Mouse (Mus musculus): ENCODE results near the gene Slc24a3. TPM values are rescaled to one million over a fixed set of nuclear protein-coding genes. Genes with fewer than 3 reads are reported as not detected.

The Slc24a3 gene
- polyA plus RNA-seq, 1 experiment from 2014 or later, result 2.8 TPM

DNA sequence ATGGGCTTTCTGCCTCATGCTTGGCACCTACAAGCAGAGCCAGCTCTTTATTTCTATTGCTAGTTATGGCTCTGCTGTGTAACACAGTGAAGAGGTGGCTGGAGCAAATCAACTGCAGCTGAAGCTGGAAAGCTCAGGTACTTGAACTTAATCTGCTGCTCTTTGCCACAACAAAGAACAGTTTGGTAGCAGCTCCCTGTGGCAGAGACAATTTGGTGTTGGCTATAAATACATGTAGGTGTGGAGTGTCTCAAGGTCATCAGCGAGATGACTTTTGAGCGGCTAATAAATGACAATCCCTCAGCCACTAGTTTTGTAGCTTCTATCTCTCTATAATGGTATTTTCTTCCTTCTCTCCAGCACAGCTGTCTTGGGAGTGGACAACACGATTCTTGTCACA lies 217.7 kb downstream of the Slc24a3 start:
- no peaks in the 10 kb centered on the region for H3K27me3 ChIP-seq
- ATAC-seq (ENCODE audit: low FRiP score, low read depth), result no peak

DNA sequence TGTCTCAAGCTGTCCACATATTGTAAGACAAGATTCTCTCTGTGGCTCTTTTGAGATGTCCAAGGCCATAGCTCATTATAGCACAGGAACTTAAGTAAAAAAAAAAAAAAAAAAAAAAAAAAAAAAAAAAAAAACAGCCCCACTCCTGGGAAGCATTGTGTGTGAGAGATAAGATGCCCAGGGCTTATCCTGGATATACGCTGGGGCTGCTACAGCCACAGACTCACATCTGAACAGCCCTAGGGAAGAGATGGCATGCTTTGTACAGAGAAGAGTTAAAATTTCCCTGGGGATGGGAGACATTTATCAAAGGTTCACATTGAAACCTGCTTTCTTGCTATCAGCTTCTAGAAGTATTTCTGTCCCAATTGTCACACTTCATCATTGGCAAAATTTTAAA lies 218.2 kb downstream of the Slc24a3 start:
- H3K36me3 ChIP-seq, result no peaks in the 10 kb centered on the region
- H3K27me3 ChIP-seq, result no peaks in the 10 kb centered on the region
- no peak overlapping the region for H3K4me2 ChIP-seq (replicated peaks)
- H3K9ac ChIP-seq, result no peak overlapping the region
- H3K4me1 ChIP-seq, result 0 out of 2 replicates have a peak, but pooled peaks cover 10% of the 10 kb centered on the region
- 83% methylated on average over 1 of the region's 1 CpGs for WGBS
- no peak overlapping the region for H3K4me3 ChIP-seq
- ATAC-seq (ENCODE audit: low FRiP score, low read depth), result no peak
- H3K27ac ChIP-seq, result no peak overlapping the region
- H3K9me3 ChIP-seq, result no peaks in the 10 kb centered on the region

More for the DNA sequence above, 217.7 kb downstream of the Slc24a3 start:
- 0 out of 2 replicates have a peak, but pooled peaks cover 10% of the 10 kb centered on the region for H3K4me1 ChIP-seq
- H3K9me3 ChIP-seq, result no peaks in the 10 kb centered on the region
- no peak overlapping the region for H3K27ac ChIP-seq
- H3K36me3 ChIP-seq, result no peaks in the 10 kb centered on the region
- H3K9ac ChIP-seq, result no peak overlapping the region
- H3K4me3 ChIP-seq, result no peak overlapping the region
- WGBS, result 82% methylated on average over 3 of the region's 3 CpGs
- no peak overlapping the region for H3K4me2 ChIP-seq (replicated peaks)

DNA sequence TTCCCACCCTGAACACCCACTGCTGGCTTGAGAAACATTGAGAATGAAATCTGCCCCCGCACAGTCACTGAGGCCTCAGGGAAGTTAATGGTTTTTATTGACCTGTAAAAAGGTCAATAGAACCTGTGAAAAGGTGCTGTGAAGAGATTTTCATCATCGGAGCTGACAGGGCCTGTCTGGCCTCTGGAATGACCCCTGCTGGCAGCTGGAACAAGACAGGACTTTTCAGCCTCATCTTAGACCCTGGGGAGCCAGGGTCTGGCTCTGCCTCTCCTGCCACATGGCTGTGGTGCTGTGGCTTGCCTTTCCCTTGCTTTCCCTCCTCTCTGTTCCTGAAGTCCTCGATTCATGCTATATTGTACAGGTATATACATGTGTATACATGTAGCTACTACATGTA lies 228.2 kb downstream of the Slc24a3 start:
- H3K27me3 ChIP-seq, result no peaks in the 10 kb centered on the region
- no peaks in the 10 kb centered on the region for H3K9me3 ChIP-seq
- ATAC-seq (ENCODE audit: low FRiP score, low read depth), result 0 out of 2 replicates have a peak, but pooled peaks have one; percentile 24
- no peak overlapping the region for H3K9ac ChIP-seq
- no peak overlapping the region for H3K4me2 ChIP-seq (replicated peaks)
- H3K4me3 ChIP-seq, result no peak overlapping the region
- no peaks in the 10 kb centered on the region for H3K36me3 ChIP-seq
- H3K4me1 ChIP-seq, result peaks cover 18% of the 10 kb centered on the region
- no peak overlapping the region for H3K27ac ChIP-seq
- WGBS, result 24% methylated on average over 3 of the region's 3 CpGs

DNA sequence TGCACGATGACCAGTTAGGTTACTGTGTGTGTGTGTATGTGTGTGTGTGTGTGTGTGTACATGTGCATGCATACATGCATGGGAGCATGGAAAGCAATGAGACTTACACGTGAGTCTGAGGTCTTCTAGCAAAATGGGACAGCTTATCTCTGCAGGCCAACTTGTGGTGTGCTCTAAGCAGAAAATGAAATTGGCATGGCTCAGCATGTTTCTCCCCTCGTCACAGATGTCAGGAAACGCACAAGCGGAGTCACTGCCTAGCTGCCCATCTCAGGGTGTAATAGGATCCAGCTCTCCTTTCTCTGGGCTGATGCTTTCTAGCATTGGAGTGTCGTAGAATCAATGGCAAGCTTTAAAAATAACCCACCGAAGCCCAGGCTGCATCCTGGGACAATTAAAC lies 229.0 kb downstream of the Slc24a3 start:
- Histone ChIP-seq H3K27me3 (no peaks in the 10 kb centered on the region), H3K9me3 (no peaks in the 10 kb centered on the region), H3K4me3 (no peak overlapping the region), H3K4me1 (peaks cover 18% of the 10 kb centered on the region), H3K4me2 (replicated peaks) (no peak overlapping the region), H3K27ac (no peak overlapping the region), H3K9ac (no peak overlapping the region), H3K36me3 (no peaks in the 10 kb centered on the region)
- WGBS, result 22% methylated on average over 7 of the region's 7 CpGs
- no peak for ATAC-seq (ENCODE audit: low FRiP score, low read depth)

DNA sequence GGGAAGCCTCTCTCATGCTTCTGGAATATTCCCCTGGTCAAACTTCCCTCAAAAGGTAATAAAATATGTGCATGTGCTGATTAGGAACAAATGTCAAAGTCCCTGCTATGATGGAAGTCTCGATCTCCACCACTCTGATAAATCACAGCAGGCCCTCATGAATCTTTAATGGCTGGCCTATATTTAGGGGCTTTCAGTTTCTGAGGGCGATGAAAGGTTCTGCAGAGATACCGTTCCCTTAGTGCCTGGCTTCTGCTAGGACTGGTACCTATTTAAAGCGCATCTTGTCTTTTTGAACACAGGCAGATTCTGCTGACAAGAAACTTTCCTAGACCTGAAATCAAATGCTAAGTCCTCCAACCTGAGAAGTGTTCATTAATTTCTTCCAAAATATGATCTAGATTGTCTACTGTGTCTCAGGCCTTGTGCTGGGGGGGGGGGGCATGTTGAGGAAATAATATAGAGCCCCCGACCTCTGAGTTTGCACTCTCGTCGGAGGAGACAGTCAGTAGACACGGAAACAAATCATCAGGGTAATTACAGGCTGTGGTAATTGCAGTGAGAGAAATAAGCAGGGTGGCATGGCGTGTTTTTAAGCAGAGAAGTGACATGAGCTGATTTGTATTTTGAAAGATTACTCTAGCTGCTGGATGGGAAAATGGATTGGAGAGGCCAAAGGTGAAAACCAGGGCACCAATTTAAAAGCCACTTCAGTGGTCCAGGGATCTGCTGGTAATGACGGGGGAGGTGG lies 230.1 kb downstream of the Slc24a3 start:
- H3K9me3 ChIP-seq, result no peaks in the 10 kb centered on the region
- H3K9ac ChIP-seq, result no peak overlapping the region
- no peak overlapping the region for H3K4me3 ChIP-seq
- 32% methylated on average over 10 of the region's 10 CpGs for WGBS
- no peaks in the 10 kb centered on the region for H3K36me3 ChIP-seq
- H3K4me2 ChIP-seq (replicated peaks), result no peak overlapping the region
- H3K27me3 ChIP-seq, result no peaks in the 10 kb centered on the region
- ATAC-seq (ENCODE audit: low FRiP score, low read depth), result no peak
- no peak overlapping the region for H3K27ac ChIP-seq
- peaks cover 18% of the 10 kb centered on the region for H3K4me1 ChIP-seq

DNA sequence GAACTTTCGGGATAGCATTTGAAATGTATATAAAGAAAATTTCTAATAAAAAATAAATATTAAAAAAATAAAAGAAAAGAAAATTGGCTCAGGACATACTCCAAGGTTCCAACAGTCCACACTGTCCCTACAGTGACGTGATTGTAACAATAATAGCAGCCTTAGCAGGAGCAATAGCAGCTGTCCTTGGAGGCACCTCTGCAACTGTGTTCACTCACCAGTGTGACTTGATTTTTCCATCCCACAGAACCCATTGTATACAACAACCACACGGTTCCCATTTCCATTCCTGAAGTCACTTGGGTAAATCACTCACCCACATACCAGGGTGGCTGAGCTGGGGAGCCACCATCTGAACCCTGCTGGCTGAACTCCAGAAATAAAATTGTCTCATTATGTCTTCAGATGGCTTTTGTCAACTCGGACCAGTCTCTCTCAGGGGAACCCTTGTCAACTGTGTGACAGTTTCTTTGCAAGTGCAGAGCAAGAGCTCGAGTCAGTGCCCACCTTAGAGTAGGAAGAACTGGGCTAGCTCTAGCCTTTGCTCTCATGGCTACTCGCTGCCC lies 233.8 kb downstream of the Slc24a3 start:
- H3K27me3 ChIP-seq, result no peaks in the 10 kb centered on the region
- peaks cover 20% of the 10 kb centered on the region for H3K4me1 ChIP-seq
- no peak overlapping the region for H3K27ac ChIP-seq
- no peak overlapping the region for H3K4me3 ChIP-seq
- no peak overlapping the region for H3K4me2 ChIP-seq (replicated peaks)
- H3K36me3 ChIP-seq, result no peaks in the 10 kb centered on the region
- WGBS, result 70% methylated on average over 6 of the region's 6 CpGs
- H3K9me3 ChIP-seq, result no peaks in the 10 kb centered on the region
- ATAC-seq (ENCODE audit: low FRiP score, low read depth), result no peak
- H3K9ac ChIP-seq, result no peak overlapping the region

DNA sequence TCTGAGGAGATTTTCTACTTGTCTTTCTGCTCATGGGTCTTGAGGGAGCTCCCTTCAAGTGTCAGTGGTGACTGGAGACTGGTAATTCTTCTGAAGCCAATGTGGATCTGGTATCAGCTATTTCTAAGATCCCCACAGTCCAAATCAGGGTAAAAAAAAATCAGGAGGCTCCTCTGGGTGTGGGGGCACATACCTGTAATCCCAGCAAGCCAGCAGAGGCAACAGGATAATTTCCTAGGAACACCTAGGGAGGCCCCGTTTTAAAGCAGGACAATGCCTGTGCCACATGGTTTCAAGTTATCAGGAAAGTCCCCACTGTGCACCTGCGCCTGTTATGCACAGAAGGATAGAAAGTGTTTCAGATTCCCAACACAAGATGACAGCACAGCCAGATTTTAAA lies 234.4 kb downstream of the Slc24a3 start:
- Histone ChIP-seq H3K4me1 (peaks cover 14% of the 10 kb centered on the region), H3K27me3 (no peaks in the 10 kb centered on the region), H3K4me3 (no peak overlapping the region), H3K9me3 (no peaks in the 10 kb centered on the region), H3K36me3 (no peaks in the 10 kb centered on the region), H3K27ac (no peak overlapping the region), H3K9ac (no peak overlapping the region), H3K4me2 (replicated peaks) (no peak overlapping the region)
- ATAC-seq (ENCODE audit: low FRiP score, low read depth), result no peak
- 72% methylated on average over 2 of the region's 2 CpGs for WGBS

DNA sequence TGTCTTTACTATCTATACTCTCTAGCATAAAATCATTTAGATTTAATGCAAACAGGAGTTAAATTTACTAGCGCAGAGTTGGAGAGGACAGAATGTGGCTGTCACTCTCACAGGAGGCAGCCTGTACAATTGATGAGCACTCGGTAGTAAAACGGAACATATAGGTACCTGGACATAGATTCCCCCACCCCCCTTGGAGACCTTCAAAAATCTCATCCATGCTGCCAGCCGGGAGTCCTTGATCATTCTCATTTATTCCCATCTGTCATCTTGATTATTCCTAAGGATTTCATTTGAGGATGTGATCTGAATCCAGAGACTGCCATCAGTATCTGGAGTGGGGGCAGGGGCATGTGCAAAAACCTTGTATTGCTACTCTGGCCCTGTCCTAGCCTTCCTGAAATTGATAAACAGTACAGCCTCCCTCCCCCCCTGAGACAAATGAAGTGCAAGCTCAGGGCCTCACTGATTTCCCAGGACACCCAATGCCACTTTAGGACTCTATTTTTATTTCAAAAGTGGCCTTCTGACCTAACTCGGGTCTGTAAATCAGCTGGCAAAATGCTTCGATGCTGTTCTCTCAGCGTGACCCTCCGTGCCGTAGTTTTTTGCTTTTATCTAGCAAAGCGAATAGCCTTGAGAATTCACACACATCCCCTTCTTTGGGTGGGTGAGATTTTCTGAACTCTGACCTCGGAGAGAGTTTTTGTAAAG lies 237.4 kb downstream of the Slc24a3 start:
- 48% methylated on average over 11 of the region's 11 CpGs for WGBS
- no peak overlapping the region for H3K4me2 ChIP-seq (replicated peaks)
- H3K36me3 ChIP-seq, result no peaks in the 10 kb centered on the region
- H3K27me3 ChIP-seq, result no peaks in the 10 kb centered on the region
- no peaks in the 10 kb centered on the region for H3K9me3 ChIP-seq
- H3K9ac ChIP-seq, result no peak overlapping the region
- no peak overlapping the region for H3K27ac ChIP-seq
- no peak for ATAC-seq (ENCODE audit: low FRiP score, low read depth)
- H3K4me3 ChIP-seq, result no peak overlapping the region
- peaks cover 11% of the 10 kb centered on the region for H3K4me1 ChIP-seq

DNA sequence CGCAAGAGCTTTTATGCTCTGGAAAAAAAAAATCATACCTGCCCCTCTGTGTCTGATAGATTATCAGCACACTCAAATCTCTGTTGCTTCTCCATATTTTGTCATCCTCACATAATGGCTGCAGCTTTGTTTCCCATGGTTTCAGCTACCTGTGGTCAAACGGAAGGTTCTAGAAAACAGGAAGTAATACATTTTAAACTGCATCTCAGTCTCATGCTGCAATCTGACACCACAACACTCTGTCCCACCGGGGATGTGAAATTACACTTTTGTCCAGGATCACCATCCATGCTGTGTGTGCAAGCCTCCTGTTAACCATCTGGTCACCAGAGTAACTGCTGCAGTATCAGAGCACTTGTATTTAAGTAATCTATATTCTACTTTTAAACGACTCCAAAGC lies 238.2 kb downstream of the Slc24a3 start:
- Histone ChIP-seq H3K9ac (no peak overlapping the region), H3K27me3 (no peaks in the 10 kb centered on the region), H3K9me3 (no peaks in the 10 kb centered on the region), H3K4me1 (peaks cover 11% of the 10 kb centered on the region), H3K4me2 (replicated peaks) (no peak overlapping the region), H3K4me3 (no peak overlapping the region), H3K36me3 (no peaks in the 10 kb centered on the region), H3K27ac (no peak overlapping the region)
- no peak for ATAC-seq (ENCODE audit: low FRiP score, low read depth)
- WGBS, result 23% methylated on average over 4 of the region's 4 CpGs

DNA sequence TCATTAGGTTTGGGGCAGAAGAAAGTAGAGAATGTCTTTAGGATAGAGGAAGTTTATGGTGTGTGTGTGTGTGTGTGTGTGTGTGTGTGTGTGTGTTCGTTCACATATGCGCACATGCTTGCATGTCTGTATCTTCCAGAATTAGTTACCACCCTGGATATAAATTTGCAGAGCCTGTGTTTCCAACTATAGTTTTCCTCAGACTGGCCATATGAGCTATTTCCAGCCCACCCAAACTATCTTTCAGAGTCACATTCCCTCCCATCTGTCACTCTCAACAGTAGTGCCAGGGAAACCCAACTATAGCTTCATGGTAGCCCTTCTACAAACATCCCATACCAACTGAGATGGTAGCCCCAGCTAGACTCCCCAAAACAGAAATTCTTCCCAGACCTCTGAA lies 250.2 kb downstream of the Slc24a3 start:
- Histone ChIP-seq H3K27ac (no peak overlapping the region), H3K9ac (no peak overlapping the region), H3K9me3 (no peaks in the 10 kb centered on the region), H3K4me3 (no peak overlapping the region), H3K36me3 (no peaks in the 10 kb centered on the region), H3K4me2 (replicated peaks) (no peak overlapping the region), H3K4me1 (no peaks in the 10 kb centered on the region), H3K27me3 (no peaks in the 10 kb centered on the region)
- 72% methylated on average over 2 of the region's 2 CpGs for WGBS
- ATAC-seq (ENCODE audit: low FRiP score, low read depth), result no peak

DNA sequence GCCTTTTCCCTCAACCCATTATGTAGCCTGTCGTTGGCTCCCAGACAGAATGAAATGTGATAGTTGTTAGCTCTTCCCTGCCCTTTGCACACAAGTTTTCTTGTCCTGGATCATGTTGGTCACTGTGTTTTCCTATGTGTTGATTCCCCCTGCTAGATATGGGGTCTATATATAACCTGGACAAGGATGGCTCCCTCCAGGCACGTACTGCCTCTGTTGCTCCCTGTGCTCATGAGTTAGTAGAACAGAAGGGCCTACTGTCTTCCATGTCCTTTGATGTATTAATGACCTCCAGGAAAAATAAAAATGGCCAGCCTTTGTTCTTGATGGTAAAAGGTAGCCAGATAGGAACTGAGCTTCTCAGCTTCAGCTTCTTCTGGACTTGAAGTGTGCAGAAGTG lies 251.5 kb downstream of the Slc24a3 start:
- Histone ChIP-seq H3K9ac (no peak overlapping the region), H3K9me3 (no peaks in the 10 kb centered on the region), H3K36me3 (no peaks in the 10 kb centered on the region), H3K27ac (no peak overlapping the region), H3K4me1 (no peaks in the 10 kb centered on the region), H3K4me3 (no peak overlapping the region), H3K4me2 (replicated peaks) (no peak overlapping the region), H3K27me3 (no peaks in the 10 kb centered on the region)
- 71% methylated on average over 2 of the region's 2 CpGs for WGBS
- ATAC-seq (ENCODE audit: low FRiP score, low read depth), result no peak

DNA sequence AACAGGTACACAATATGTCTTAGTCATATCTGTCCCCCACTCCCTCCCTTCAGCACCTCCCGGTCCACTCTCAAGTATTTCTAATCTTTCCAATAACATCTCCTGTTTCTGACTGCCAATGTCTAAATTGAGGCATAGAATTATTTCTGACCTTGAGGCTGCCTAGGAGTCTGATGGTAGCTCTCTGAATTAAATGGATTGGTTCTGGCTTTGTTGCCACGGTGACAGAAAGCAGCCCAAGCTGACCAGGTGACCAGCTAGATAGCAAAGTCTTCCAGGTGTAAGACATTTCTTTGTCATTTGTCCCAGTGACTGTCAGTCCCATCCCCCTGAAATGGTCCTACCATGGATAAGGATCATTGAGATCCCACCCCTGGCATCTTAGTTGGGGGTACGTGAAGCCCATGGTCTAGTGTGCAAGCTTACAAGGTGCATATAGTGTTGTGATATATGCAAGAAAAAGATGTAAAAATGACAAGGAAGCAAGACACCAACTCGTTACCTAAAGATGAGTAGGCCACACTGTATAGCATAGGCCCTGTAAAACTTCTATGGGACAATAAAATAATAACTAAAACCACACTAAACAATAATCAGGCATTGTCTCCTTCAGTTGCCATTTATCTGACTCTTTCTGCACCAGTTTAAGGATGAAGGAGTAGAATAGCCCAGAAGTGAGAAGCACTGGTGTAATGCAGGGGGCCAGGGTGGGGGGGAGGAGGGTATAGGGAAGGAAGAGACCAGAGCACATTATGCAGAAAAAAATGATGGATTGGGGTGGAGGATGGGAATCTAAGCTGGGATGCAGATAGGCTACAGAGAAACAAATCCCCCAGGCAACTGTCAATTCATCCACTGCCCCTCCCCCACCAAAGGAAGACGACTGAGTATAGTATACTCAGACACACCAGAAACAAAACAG lies 253.7 kb downstream of the Slc24a3 start:
- H3K36me3 ChIP-seq, result no peaks in the 10 kb centered on the region
- ATAC-seq (ENCODE audit: low FRiP score, low read depth), result no peak
- H3K27me3 ChIP-seq, result no peaks in the 10 kb centered on the region
- H3K9ac ChIP-seq, result no peak overlapping the region
- no peaks in the 10 kb centered on the region for H3K9me3 ChIP-seq
- 76% methylated on average over 5 of the region's 5 CpGs for WGBS
- H3K4me2 ChIP-seq (replicated peaks), result no peak overlapping the region
- no peak overlapping the region for H3K4me3 ChIP-seq
- no peak overlapping the region for H3K27ac ChIP-seq
- H3K4me1 ChIP-seq, result no peaks in the 10 kb centered on the region

Data from limb, embryonic 13.5 days (tissue).